Mouse (Mus musculus) heart, postnatal 0 days (tissue): ENCODE data around the gene Psmb7.

Source experiments
- CTCF ChIP-seq: IDR thresholded peaks from 2 replicates; pipeline ENCODE4 v1.5.1; 2016; ENCODE audit warnings: antibody characterized with exemption, control low read depth, low read depth
- EP300 ChIP-seq: IDR thresholded peaks from 2 replicates; pipeline ENCODE4 v1.6.1; 2016; ENCODE audit warnings: antibody characterized with exemption, low read depth

DNA sequence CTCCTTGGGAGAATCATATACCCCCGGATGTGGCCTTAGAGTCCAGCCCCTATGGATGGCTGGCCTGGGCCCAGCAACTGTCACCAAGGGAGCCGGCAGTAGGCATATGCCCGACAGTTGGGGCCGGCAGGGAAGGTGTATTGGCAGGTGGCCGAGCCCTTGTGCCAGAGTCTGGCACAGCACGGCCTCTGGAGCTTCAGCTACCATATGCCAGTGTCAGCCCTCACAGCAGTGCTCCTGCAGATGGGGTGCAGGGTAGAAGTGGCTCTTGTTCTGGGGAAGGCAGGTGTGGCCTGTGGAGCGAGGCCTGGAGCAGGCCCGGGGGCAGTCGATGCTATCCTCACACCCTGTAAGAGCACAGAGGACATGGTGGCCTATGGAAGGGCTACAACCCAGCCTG lies 104.2 kb downstream of the Psmb7 start:
- TF ChIP-seq CTCF, result no peak
- no peak for TF ChIP-seq EP300
